Mouse (Mus musculus) hindbrain, postnatal 0 days (tissue): ENCODE data around the gene Hyal1. TPM values are rescaled to one million over a fixed set of nuclear protein-coding genes. Genes with fewer than 3 reads are reported as not detected.
A peak's percentile ranks its signal among the peaks of the same experiment; 100 is the strongest.

ENCODE experiments used
- ATAC-seq: fragments of 200-750 bp; cut with Nextera tagmentation; 2 replicates; pipeline ENCODE4 v1.8.0; 2017; ENCODE audit warnings: mild to moderate bottlenecking, moderate TSS enrichment, moderate library complexity
- DNase-seq: peaks from one replicate; pipeline ENCODE4 v3.0.0-alpha.2; 2015; ENCODE audit warnings: low spot score
- H3K27ac ChIP-seq: fragments of 300-500 bp; sonication (generic); 2 replicates; pipeline ENCODE4 v1.5.1; 2014; ENCODE audit warnings: mild to moderate bottlenecking
- H3K27me3 ChIP-seq: fragments of 300-500 bp; sonication (generic); 2 replicates; pipeline ENCODE4 v1.6.1; 2014; ENCODE audit warnings: low read length, mixed read lengths; ENCODE audit not compliant: insufficient read depth
- H3K36me3 ChIP-seq: fragments of 300-500 bp; sonication (generic); 2 replicates; pipeline ENCODE4 v1.6.1; 2014; ENCODE audit warnings: low read length, mixed read lengths; ENCODE audit not compliant: insufficient read depth
- H3K4me1 ChIP-seq: fragments of 300-500 bp; sonication (generic); 2 replicates; pipeline ENCODE4 v1.6.1; 2014; ENCODE audit warnings: antibody characterized with exemption, low read length, mixed read lengths; ENCODE audit not compliant: insufficient read depth
- H3K4me2 ChIP-seq: fragments of 300-500 bp; sonication (generic); 2 replicates; pipeline ENCODE4 v1.6.1; 2014; ENCODE audit warnings: low read depth, mild to moderate bottlenecking, low read length, moderate library complexity, mixed read lengths
- H3K4me3 ChIP-seq: fragments of 300-500 bp; sonication (generic); 2 replicates; pipeline ENCODE4 v1.5.1; 2014; ENCODE audit warnings: low read length
- H3K9ac ChIP-seq: fragments of 300-500 bp; sonication (generic); replicated peaks from 2 replicates; pipeline ENCODE4 v1.6.1; 2014; ENCODE audit warnings: mild to moderate bottlenecking, low read length, moderate library complexity, mixed read lengths
- H3K9me3 ChIP-seq: fragments of 300-500 bp; sonication (generic); 2 replicates; pipeline ENCODE4 v1.6.1; 2016; ENCODE audit warnings: low read length, mixed read lengths
- CTCF ChIP-seq: IDR thresholded peaks from 2 replicates; pipeline ENCODE4 v1.5.1; 2016; ENCODE audit warnings: antibody characterized with exemption, control low read depth, low read depth
- WGBS: fragments of 180-500 bp; shearing (Covaris S2); extraction: QIAGEN DNeasy Blood & Tissue Kit; methylation state at CpG from one replicate; pipeline ENCODE4 v1.1.7; 2014; 5-methylcytosine and 5-hydroxymethylcytosine counted together
- polyA plus RNA-seq: library from polyadenylated mRNA; unstranded; fragments of >200 nt; fragmentation: Nextera tagmentation; extraction: Ambion mirVana; gene quantifications from 2 replicates; pipeline ENCODE4 v1.2.1, GENCODE M21; 2015
- total RNA-seq: library from RNA; depleted of rRNA; stranded (reverse); fragments of >200 nt; gene quantifications from 2 replicates; pipeline ENCODE4 v1.2.3, GENCODE M21; 2014

Hyal1 gene
- total and polyA plus RNA-seq, 2 experiments from 2014 or later = 3.3 to 7.7 TPM

GRCm38 (mm10) chr9:107540420-107540819, 36.3 kb upstream of the Hyal1 start:
- 65% methylated on average over 4 of the region's 4 CpGs for WGBS
- TF ChIP-seq CTCF = no peak
- Histone ChIP-seq H3K9me3 (no peaks in the 10 kb centered on the region), H3K27ac (no peak overlapping the region), H3K4me1 (peaks cover 35% of the 10 kb centered on the region), H3K27me3 (no peaks in the 10 kb centered on the region), H3K9ac (peak overlapping the region; percentile 40; the same call in 1 of the 2 replicates), H3K36me3 (peaks cover 18% of the 10 kb centered on the region; the same call in 1 of the 2 replicates), H3K4me2 (peak overlapping the region; percentile 95; the same call in 1 of the 2 replicates), H3K4me3 (no peak overlapping the region)
- ATAC-seq = no peak
- no peak for DNase-seq

GRCm38 (mm10) chr9:107541005-107541404, 35.7 kb upstream of the Hyal1 start:
- WGBS = 33% methylated on average over 10 of the region's 10 CpGs
- H3K9me3 ChIP-seq = no peaks in the 10 kb centered on the region
- DNase-seq (no peak), ATAC-seq (no peak)
- H3K27me3 ChIP-seq = no peaks in the 10 kb centered on the region
- 0 out of 2 replicates have a peak overlapping the region, but pooled peaks have one; percentile 69 for H3K27ac ChIP-seq
- H3K4me2 ChIP-seq = peak overlapping the region; percentile 95
- no peak for TF ChIP-seq CTCF
- H3K9ac ChIP-seq = peak overlapping the region; percentile 40
- H3K4me3 ChIP-seq = peak overlapping the region; percentile 63
- peaks cover 29% of the 10 kb centered on the region for H3K4me1 ChIP-seq
- peaks cover 18% of the 10 kb centered on the region; the same call in 1 of the 2 replicates for H3K36me3 ChIP-seq

GRCm38 (mm10) chr9:107541474-107542351, 35.0 kb upstream of the Hyal1 start, which contains the start of the genes Cyb561d2 and Nprl2:
Cyb561d2 (minus strand) TSS chr9:107542193.
Nprl2 (plus strand) TSS chr9:107542226.
- Histone ChIP-seq H3K36me3 (peaks cover 18% of the 10 kb centered on the region; the same call in 1 of the 2 replicates), H3K27me3 (no peaks in the 10 kb centered on the region)
- TF ChIP-seq CTCF = 0 out of 2 replicates have a peak, but pooled peaks have one; percentile 4

GRCm38 (mm10) chr9:107542352-107542686, 34.4 kb upstream of the Hyal1 start:
- peak; percentile 12; the same call in 1 of the 2 replicates for ATAC-seq
- Histone ChIP-seq H3K9ac (peak overlapping the region; percentile 40), H3K4me3 (peak overlapping the region; percentile 63), H3K4me1 (peaks cover 24% of the 10 kb centered on the region), H3K27ac (peak overlapping the region; percentile 69), H3K4me2 (peak overlapping the region; percentile 95), H3K9me3 (no peaks in the 10 kb centered on the region), H3K27me3 (no peaks in the 10 kb centered on the region), H3K36me3 (peaks cover 18% of the 10 kb centered on the region; the same call in 1 of the 2 replicates)
- no peak for DNase-seq
- no peak for TF ChIP-seq CTCF
- WGBS = 3% methylated on average over 11 of the region's 11 CpGs

More at GRCm38 (mm10) chr9:107541474-107542351, 35.0 kb upstream of the Hyal1 start, which contains the start of the genes Cyb561d2 and Nprl2:
- peak; percentile 91 for ATAC-seq
- H3K9ac ChIP-seq = peak within 1 kb of the TSS; percentile 40
- peaks cover 24% of the 10 kb centered on the region; the same call in 1 of the 2 replicates for H3K4me1 ChIP-seq
- H3K27ac ChIP-seq = peak within 1 kb of the TSS; percentile 69
- peak within 1 kb of the TSS; percentile 63 for H3K4me3 ChIP-seq
- no peaks in the 10 kb centered on the region for H3K9me3 ChIP-seq
- DNase-seq = peak; percentile 96
- WGBS = under 1% methylated on average over 46 of the region's 46 CpGs
- H3K4me2 ChIP-seq = peak within 1 kb of the TSS; percentile 95

GRCm38 (mm10) chr9:107542721-107543120, 34.0 kb upstream of the Hyal1 start:
- Histone ChIP-seq H3K4me2 (peak overlapping the region; percentile 95), H3K36me3 (peaks cover 16% of the 10 kb centered on the region; the same call in 1 of the 2 replicates), H3K4me3 (peak overlapping the region; percentile 63), H3K9ac (peak overlapping the region; percentile 40), H3K27me3 (no peaks in the 10 kb centered on the region), H3K4me1 (peaks cover 25% of the 10 kb centered on the region), H3K9me3 (no peaks in the 10 kb centered on the region), H3K27ac (no peak overlapping the region)
- DNase-seq (no peak), ATAC-seq (no peak)
- no peak for TF ChIP-seq CTCF
- WGBS = 44% methylated on average over 8 of the region's 8 CpGs

GRCm38 (mm10) chr9:107543299-107543698, 33.4 kb upstream of the Hyal1 start:
- no peak overlapping the region for H3K4me2 ChIP-seq
- H3K4me3 ChIP-seq = no peak overlapping the region
- no peak for TF ChIP-seq CTCF
- no peak overlapping the region for H3K9ac ChIP-seq
- H3K27me3 ChIP-seq = no peaks in the 10 kb centered on the region
- DNase-seq = no peak
- H3K9me3 ChIP-seq = no peaks in the 10 kb centered on the region
- H3K36me3 ChIP-seq = peaks cover 11% of the 10 kb centered on the region; the same call in 1 of the 2 replicates
- H3K4me1 ChIP-seq = peaks cover 26% of the 10 kb centered on the region
- WGBS = 90% methylated on average over 11 of the region's 11 CpGs
- H3K27ac ChIP-seq = no peak overlapping the region
- no peak for ATAC-seq
